Mouse (Mus musculus): ENCODE measurements at regions not wholly inside any gene's neighbourhood (a gene's known extent, or its start where the extent isn't known, plus 50 kb on each side); places are given as distances from the start of the nearest gene placed in this dataset.

DNA sequence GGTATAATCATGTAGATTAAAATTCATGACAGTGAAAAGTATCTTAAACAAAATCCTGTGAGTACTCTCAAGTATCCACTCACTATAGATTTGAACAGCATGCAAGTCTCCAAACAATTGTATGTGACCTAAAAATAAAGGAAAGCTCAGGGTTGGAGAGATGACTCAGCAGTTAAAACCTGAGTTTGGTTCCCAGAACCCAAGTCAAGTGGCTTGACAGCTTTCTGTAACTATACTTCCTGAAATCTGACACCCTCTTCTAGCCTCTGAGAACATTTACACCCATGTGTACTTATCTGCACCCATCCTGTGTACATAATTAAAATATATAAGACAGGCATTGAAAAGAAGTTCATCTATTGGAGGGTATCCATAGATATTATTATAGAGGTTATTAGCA is 770.2 kb upstream of the Sel1l start:
- no peak for DNase-seq (ENCODE audit: low spot score)

DNA sequence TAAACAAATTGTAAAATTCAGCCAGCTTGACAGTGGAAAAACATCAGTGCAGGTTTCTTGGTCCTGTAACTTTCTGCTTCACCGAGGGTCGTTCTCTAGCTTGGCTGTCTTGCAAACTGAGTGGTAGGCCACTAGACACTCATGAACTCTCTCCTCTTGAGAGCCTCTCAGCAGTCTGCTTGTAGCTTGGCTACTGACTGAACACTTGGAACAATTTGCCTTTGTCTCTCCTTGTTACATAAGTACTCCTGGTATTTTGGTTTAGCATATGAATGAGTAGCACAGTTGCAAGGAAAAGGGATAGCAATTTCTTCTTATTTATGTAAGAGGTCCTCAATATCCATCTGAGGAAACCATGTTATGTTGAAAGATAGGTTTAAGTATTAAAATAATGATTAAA is 769.6 kb upstream of the Sel1l start:
- DNase-seq (ENCODE audit: low spot score), result no peak

DNA sequence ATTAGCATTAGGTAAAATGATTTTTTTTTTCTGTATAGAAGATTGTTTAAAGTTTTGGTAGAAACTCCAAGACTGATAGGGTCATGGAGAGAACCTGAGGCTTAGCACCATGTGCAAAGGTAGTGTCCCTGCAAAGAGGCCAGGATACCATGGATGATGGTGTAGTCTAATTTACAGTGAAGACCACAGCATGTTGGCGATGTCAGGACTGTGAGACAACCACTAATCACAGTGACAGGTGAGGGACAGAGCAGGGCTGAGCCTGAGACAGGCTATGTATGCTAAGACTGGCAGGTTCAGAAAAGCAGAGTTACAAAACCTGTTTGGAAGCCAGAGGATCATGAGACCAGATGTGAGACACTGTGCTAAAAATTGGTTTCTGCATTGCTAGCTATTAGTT is 752.7 kb upstream of the Sel1l start:
- DNase-seq (ENCODE audit: low spot score), result no peak

DNA sequence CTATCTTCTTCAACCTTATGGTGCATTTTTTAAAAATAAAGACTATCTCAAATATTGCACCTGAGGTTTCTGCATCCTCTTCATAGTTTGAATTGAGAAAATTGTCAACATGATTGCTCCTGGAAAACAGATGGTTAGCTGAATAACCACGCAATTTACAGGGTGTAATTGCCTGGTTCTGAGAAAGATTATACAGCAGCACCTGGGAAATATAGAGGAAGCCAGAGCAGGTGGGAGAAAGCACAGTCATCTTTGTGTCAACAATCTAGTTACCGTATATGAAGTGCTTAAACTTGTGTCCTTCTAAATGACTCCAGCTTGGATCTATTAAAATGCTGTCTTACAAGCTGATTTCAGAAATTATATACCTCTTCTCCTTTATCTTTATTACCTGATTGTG is 740.8 kb upstream of the Sel1l start:
- DNase-seq (ENCODE audit: low spot score), result no peak

DNA sequence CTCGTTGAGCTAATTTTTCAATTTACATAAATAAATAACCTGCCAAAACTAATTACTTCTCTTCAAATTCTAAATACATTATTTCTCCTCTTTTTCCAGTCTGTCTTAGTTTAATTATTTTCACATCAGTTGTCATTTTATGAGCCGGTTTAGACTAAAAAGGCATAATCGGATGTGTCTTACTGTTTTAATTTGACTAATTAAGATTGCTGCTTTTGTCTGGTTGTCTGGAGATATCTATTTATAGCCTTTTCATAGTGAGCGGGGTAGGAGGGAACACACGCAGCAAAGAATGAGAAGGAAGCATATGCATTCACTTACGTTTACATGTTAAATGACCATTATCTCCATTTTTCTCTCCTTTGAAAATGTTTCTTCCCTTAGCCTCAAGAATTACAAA is 740.3 kb upstream of the Sel1l start:
- no peak for DNase-seq (ENCODE audit: low spot score)

DNA sequence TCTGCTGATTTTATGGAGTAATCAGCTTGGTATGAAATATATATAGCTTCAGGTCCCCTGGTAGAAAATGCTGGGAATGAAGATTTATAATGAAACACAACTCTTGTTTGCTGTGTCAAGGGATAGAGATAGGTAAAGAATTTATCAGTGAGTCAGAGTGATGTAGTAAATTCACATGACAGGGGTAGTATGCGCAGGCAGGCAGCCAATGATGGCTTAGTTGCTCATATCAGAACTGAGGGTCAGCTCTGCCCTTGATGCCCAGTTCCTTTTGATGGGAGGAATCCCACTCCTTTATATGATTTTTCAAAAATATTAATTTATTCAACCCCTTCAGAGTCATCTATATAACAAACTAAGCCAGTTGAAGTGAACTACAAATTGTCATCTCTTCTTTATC is 729.6 kb upstream of the Sel1l start:
- DNase-seq (ENCODE audit: low spot score), result no peak
